Mouse (Mus musculus) limb, embryonic 14.5 days (tissue): Measurements from ENCODE around the gene Dst. TPM values are rescaled to one million over a fixed set of nuclear protein-coding genes. Genes with fewer than 3 reads are reported as not detected.

Source experiments
- ATAC-seq: fragments of 200-750 bp; cut with Nextera tagmentation; 2 replicates; pipeline ENCODE4 v1.8.0; 2017; ENCODE audit warnings: low read depth, moderate number of reproducible peaks, moderate TSS enrichment; ENCODE audit not compliant: low FRiP score
- DNase-seq: peaks from one replicate; pipeline ENCODE4 v3.0.0-alpha.2; 2015; ENCODE audit warnings: low spot score
- H3K27ac ChIP-seq: fragments of 300-500 bp; sonication (generic); replicated peaks from 2 replicates; pipeline ENCODE4 v1.5.1; 2014; ENCODE audit warnings: low read depth, mild to moderate bottlenecking, low read length, moderate library complexity, mixed read lengths
- H3K27me3 ChIP-seq: fragments of 300-500 bp; sonication (generic); 2 replicates; pipeline ENCODE4 v1.6.1; 2014; ENCODE audit warnings: low read length, mixed read lengths; ENCODE audit not compliant: control insufficient read depth, insufficient read depth
- H3K36me3 ChIP-seq: fragments of 300-500 bp; sonication (generic); 2 replicates; pipeline ENCODE4 v1.6.1; 2014; ENCODE audit warnings: mild to moderate bottlenecking, low read length, moderate library complexity, mixed read lengths; ENCODE audit not compliant: control insufficient read depth, insufficient read depth
- H3K4me1 ChIP-seq: fragments of 300-500 bp; sonication (generic); 2 replicates; pipeline ENCODE4 v1.6.1; 2014; ENCODE audit warnings: antibody characterized with exemption, low read length, mixed read lengths; ENCODE audit not compliant: control insufficient read depth, insufficient read depth
- H3K4me2 ChIP-seq: fragments of 300-500 bp; sonication (generic); replicated peaks from 2 replicates; pipeline ENCODE4 v1.6.1; 2014; ENCODE audit warnings: low read depth, mild to moderate bottlenecking, low read length, moderate library complexity; ENCODE audit not compliant: severe bottlenecking
- H3K4me3 ChIP-seq: fragments of 300-500 bp; sonication (generic); replicated peaks from 2 replicates; pipeline ENCODE4 v1.5.1; 2014; ENCODE audit warnings: low read length
- H3K9ac ChIP-seq: fragments of 300-500 bp; sonication (generic); 2 replicates; pipeline ENCODE4 v1.6.1; 2014; ENCODE audit warnings: mild to moderate bottlenecking, low read depth, low read length, moderate library complexity; ENCODE audit not compliant: severe bottlenecking
- H3K9me3 ChIP-seq: fragments of 300-500 bp; sonication (generic); 2 replicates; pipeline ENCODE4 v1.6.1; 2016; ENCODE audit warnings: low read length; ENCODE audit not compliant: control insufficient read depth
- POLR2A ChIP-seq: fragments of 200-500 bp; IDR thresholded peaks from 2 replicates; pipeline ENCODE4 v1.8.0; 2012; ENCODE audit warnings: inconsistent platforms, mild to moderate bottlenecking, moderate library complexity, borderline replicate concordance; ENCODE audit not compliant: insufficient read depth, insufficient read length; ENCODE audit errors: extremely low read depth
- WGBS: fragments of 180-500 bp; shearing (Covaris S2); extraction: QIAGEN DNeasy Blood & Tissue Kit; methylation state at CpG from one replicate; pipeline ENCODE4 v1.1.7; 2014; 5-methylcytosine and 5-hydroxymethylcytosine counted together
- polyA plus RNA-seq, 2 experiments: library from polyadenylated mRNA; depleted of rRNA in 1 of 2; stranded (reverse) in 1 of 2; unstranded in 1 of 2; fragments of >200 nt; fragmentation: Nextera tagmentation in 1 of 2; extraction: Ambion mirVana in 1 of 2; gene quantifications; 2 replicates each; pipeline versions ENCODE4 v1.2.1 to v1.2.3; 2012 to 2014

Dst gene
- polyA plus RNA-seq, 2 experiments = 34.9 to 42.5 TPM

GRCm38 (mm10) chr1:34179756-34180155 is 271.7 kb downstream of the Dst start:
- Histone ChIP-seq H3K4me3 (no peak overlapping the region), H3K9me3 (no peaks in the 10 kb centered on the region), H3K4me1 (no peaks in the 10 kb centered on the region), H3K27me3 (no peaks in the 10 kb centered on the region), H3K27ac (no peak overlapping the region), H3K9ac (no peak overlapping the region), H3K36me3 (peaks cover 39% of the 10 kb centered on the region), H3K4me2 (no peak overlapping the region)
- no peak for ATAC-seq
- 93% methylated on average over 19 of the region's 19 CpGs for WGBS
- no peak for TF ChIP-seq POLR2A
- DNase-seq = no peak

DNA sequence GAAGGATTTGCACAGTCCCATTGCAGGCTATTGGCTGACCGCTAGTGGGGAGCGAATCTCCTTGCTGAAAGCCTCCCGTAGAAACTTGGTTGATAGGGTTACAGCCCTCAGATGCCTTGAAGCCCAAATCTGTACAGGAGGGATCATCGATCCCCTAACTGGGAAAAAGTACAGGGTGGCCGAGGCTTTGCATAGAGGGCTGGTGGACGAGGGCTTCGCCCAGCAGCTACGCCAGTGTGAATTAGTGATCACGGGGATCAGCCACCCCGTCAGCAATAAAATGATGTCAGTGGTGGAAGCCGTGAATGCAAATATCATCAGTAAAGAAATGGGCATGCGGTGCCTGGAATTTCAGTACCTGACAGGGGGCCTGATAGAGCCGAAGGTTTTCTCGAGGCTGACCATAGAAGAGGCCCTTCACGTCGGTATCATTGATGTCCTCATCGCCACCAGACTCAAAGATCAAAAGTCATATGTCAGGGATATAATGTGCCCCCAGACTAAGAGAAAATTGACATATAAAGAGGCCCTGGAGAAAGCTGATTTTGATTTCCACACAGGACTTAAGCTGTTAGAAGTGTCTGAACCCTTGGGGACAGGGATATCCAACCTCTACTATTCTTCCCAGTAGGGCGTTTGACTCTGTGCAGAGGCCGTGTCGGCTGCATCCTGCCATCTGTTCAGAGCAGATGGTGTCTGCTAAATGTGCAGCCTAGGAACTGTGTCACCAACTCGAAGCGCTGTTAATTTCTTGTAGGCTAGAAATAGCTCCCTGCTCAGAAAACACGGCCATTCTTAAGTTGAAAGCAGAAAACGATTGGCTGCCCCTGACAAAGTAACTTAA is 274.6 kb downstream of the Dst start:
- no peak for TF ChIP-seq POLR2A
- 84% methylated on average over 24 of the region's 24 CpGs for WGBS
- Histone ChIP-seq H3K27me3 (no peaks in the 10 kb centered on the region), H3K36me3 (peaks cover 41% of the 10 kb centered on the region), H3K9me3 (no peaks in the 10 kb centered on the region), H3K4me1 (no peaks in the 10 kb centered on the region), H3K4me2 (no peak overlapping the region), H3K27ac (no peak overlapping the region), H3K9ac (no peak overlapping the region), H3K4me3 (no peak overlapping the region)
- DNase-seq (peak; percentile 20), ATAC-seq (no peak)

DNA sequence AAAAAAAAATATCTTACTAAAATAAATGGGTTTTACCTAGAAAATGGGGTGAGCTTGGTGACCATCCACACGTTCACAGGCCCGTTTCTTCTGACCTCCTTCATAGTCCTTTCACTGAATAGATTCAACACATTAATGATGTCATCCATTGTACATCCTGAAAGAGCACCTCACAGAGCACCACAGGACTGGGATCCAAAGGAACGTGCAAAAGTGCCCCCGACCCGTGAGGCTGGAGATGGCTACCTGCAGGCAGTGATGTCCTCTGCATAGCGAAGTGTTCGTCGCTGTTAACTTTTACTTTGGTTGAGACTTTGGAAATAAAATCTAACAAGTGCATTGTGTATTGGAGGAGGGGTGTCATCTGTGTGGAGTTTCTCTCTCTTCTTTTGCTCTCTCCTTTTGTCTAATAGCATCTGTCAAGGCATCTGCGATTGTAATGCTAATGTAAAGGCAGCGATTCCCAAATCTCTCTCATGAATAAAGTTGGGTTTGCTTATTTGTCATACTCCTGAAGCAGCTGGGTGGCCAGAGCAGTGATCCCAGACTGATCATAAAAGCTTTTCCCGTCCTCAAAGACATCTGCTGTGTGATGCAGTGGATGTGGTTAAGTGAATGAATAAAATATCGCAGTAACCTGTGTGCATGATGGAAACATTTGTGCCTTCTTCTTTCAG is 275.4 kb downstream of the Dst start:
- H3K4me1 ChIP-seq = no peaks in the 10 kb centered on the region
- no peaks in the 10 kb centered on the region for H3K9me3 ChIP-seq
- H3K27ac ChIP-seq = no peak overlapping the region
- no peak for DNase-seq
- no peak overlapping the region for H3K4me2 ChIP-seq
- no peak overlapping the region for H3K4me3 ChIP-seq
- peaks cover 41% of the 10 kb centered on the region for H3K36me3 ChIP-seq
- TF ChIP-seq POLR2A = no peak
- no peak; the same call in 1 of the 2 replicates for ATAC-seq
- no peaks in the 10 kb centered on the region for H3K27me3 ChIP-seq
- 88% methylated on average over 12 of the region's 12 CpGs for WGBS
- no peak overlapping the region for H3K9ac ChIP-seq

DNA sequence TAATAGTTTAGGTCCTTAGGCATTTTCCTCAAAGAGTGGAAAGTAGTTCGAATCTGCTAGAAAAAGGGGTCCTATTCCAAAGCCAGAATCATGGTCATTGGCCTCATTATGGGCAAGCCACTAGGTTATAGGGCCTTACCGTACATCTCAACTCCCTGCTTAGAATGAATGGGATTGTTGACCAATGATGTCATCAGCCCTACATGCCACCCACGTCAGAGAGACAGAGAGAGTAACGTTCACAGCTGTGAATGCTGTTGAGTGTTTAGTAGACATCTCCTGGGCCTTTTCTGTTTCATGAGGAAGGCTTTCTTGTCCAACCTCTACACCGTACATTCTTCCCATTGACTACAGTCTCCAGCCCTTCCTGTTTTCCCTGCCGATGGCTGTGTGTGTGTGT is 276.2 kb downstream of the Dst start:
- H3K9me3 ChIP-seq = no peaks in the 10 kb centered on the region
- no peaks in the 10 kb centered on the region for H3K27me3 ChIP-seq
- no peak for TF ChIP-seq POLR2A
- DNase-seq (no peak), ATAC-seq (no peak)
- H3K9ac ChIP-seq = no peak overlapping the region
- peaks cover 41% of the 10 kb centered on the region for H3K36me3 ChIP-seq
- 47% methylated on average over 6 of the region's 6 CpGs for WGBS
- H3K27ac ChIP-seq = no peak overlapping the region
- H3K4me1 ChIP-seq = no peaks in the 10 kb centered on the region
- H3K4me2 ChIP-seq = no peak overlapping the region
- H3K4me3 ChIP-seq = no peak overlapping the region

- no peaks in the 10 kb centered on the region for H3K27me3 ChIP-seq
- TF ChIP-seq POLR2A = no peak
- ATAC-seq = no peak
- no peak for DNase-seq
- no peak overlapping the region for H3K9ac ChIP-seq
- H3K4me3 ChIP-seq = no peak overlapping the region
- no peaks in the 10 kb centered on the region for H3K9me3 ChIP-seq
- WGBS = 93% methylated on average over 6 of the region's 6 CpGs
- no peak overlapping the region for H3K27ac ChIP-seq
- H3K4me2 ChIP-seq = no peak overlapping the region
- H3K36me3 ChIP-seq = peaks cover 50% of the 10 kb centered on the region
- H3K4me1 ChIP-seq = no peaks in the 10 kb centered on the region
Measured at GRCm38 (mm10) chr1:34186033-34186432, 278.0 kb downstream of the Dst start.
